Mouse (Mus musculus) thymus, adult 2 months (tissue): ENCODE data around the gene Ern2. TPM values are rescaled to one million over a fixed set of nuclear protein-coding genes. Genes with fewer than 3 reads are reported as not detected.

ENCODE experiments used
- DNase-seq: peaks from one replicate; pipeline ENCODE4 v3.0.0; 2021
- H3K27ac ChIP-seq: fragments of 200-500 bp; 2 replicates; pipeline ENCODE4 v1.5.1; 2012; ENCODE audit warnings: low read length, control low read depth; ENCODE audit not compliant: control insufficient read depth, insufficient read depth
- H3K27me3 ChIP-seq: fragments of 200-500 bp; 2 replicates; pipeline ENCODE4 v1.6.1; 2012; ENCODE audit warnings: mild to moderate bottlenecking, low read length, moderate library complexity, mixed read lengths; ENCODE audit not compliant: control insufficient read depth, insufficient read depth
- H3K36me3 ChIP-seq: fragments of 200-500 bp; 2 replicates; pipeline ENCODE4 v1.6.1; 2012; ENCODE audit warnings: mild to moderate bottlenecking, low read length, moderate library complexity; ENCODE audit not compliant: control insufficient read depth, insufficient read depth
- H3K4me1 ChIP-seq: fragments of 200-500 bp; replicated peaks from 2 replicates; pipeline ENCODE4 v1.6.1; 2012; ENCODE audit warnings: low read length; ENCODE audit not compliant: control insufficient read depth, insufficient read depth
- H3K4me3 ChIP-seq: fragments of 200-500 bp; 2 replicates; pipeline ENCODE4 v1.5.1; 2012; ENCODE audit warnings: mild to moderate bottlenecking, low read length, control low read depth, moderate library complexity; ENCODE audit not compliant: control insufficient read depth, insufficient read depth
- CTCF ChIP-seq: fragments of 200-500 bp; IDR thresholded peaks from 2 replicates; pipeline ENCODE4 v1.5.1; 2012; ENCODE audit warnings: mild to moderate bottlenecking, control low read depth, low read length, moderate library complexity, borderline replicate concordance; ENCODE audit not compliant: control insufficient read depth, poor library complexity, insufficient read depth; ENCODE audit errors: extremely low read depth
- POLR2A ChIP-seq: fragments of 200-500 bp; IDR thresholded peaks from 2 replicates; pipeline ENCODE4 v1.6.1; 2012; ENCODE audit warnings: mild to moderate bottlenecking, low read length, control low read depth, moderate library complexity; ENCODE audit not compliant: control insufficient read depth, poor library complexity, insufficient read depth; ENCODE audit errors: extremely low read depth
- whole genome bisulfite sequencing: fragments of 180-500 bp; shearing (Covaris S2); methylation state at CpG from one replicate; pipeline ENCODE4 v1.1.7; 2018; 5-methylcytosine and 5-hydroxymethylcytosine counted together
- polyA plus RNA-seq: library from polyadenylated mRNA; depleted of rRNA; stranded (reverse); fragments of >200 nt; gene quantifications from 2 replicates; pipeline ENCODE4 v1.2.3, GENCODE M21; 2012

Ern2 gene
- polyA plus RNA-seq, 1 experiment, result 0.11 TPM

GRCm38 (mm10) chr7:122191097-122191496 is 5.1 kb upstream of the Ern2 start:
- Histone ChIP-seq H3K4me3 (no peak overlapping the region), H3K4me1 (no peaks in the 10 kb centered on the region), H3K27ac (no peak overlapping the region), H3K27me3 (no peaks in the 10 kb centered on the region), H3K36me3 (no peaks in the 10 kb centered on the region)
- DNase-seq, result no peak
- no peak for TF ChIP-seq CTCF
- TF ChIP-seq POLR2A, result no peak
- WGBS, result 85% methylated on average over 10 of the region's 10 CpGs

GRCm38 (mm10) chr7:122189484-122189883 is 3.5 kb upstream of the Ern2 start:
- Histone ChIP-seq H3K4me1 (no peaks in the 10 kb centered on the region), H3K27ac (no peak overlapping the region), H3K4me3 (no peak overlapping the region), H3K27me3 (no peaks in the 10 kb centered on the region), H3K36me3 (no peaks in the 10 kb centered on the region)
- WGBS, result 53% methylated on average over 7 of the region's 7 CpGs
- DNase-seq, result peak; percentile 55
- TF ChIP-seq POLR2A (no peak), CTCF (peak; percentile 57; the same call in 1 of the 2 replicates)

- no peak for TF ChIP-seq CTCF
- TF ChIP-seq POLR2A, result no peak
- Histone ChIP-seq H3K4me1 (no peaks in the 10 kb centered on the region), H3K27me3 (no peaks in the 10 kb centered on the region), H3K27ac (no peak overlapping the region), H3K36me3 (no peaks in the 10 kb centered on the region), H3K4me3 (no peak overlapping the region)
- no peak for DNase-seq
- 67% methylated on average over 5 of the region's 5 CpGs for WGBS
These were observed 1.4 kb downstream of the Ern2 start for GRCm38 (mm10) chr7:122184569-122184968.

GRCm38 (mm10) chr7:122180720-122181119 is 5.3 kb downstream of the Ern2 start:
- Histone ChIP-seq H3K27me3 (no peaks in the 10 kb centered on the region), H3K4me1 (no peaks in the 10 kb centered on the region), H3K4me3 (no peak overlapping the region), H3K27ac (no peak overlapping the region), H3K36me3 (no peaks in the 10 kb centered on the region)
- 91% methylated on average over 7 of the region's 7 CpGs for WGBS
- no peak for DNase-seq
- TF ChIP-seq CTCF, result no peak
- no peak for TF ChIP-seq POLR2A

GRCm38 (mm10) chr7:122171613-122172012 is 14.4 kb downstream of the Ern2 start:
- Histone ChIP-seq H3K4me3 (no peak overlapping the region), H3K36me3 (peaks cover 30% of the 10 kb centered on the region), H3K27ac (no peak overlapping the region), H3K27me3 (no peaks in the 10 kb centered on the region), H3K4me1 (no peaks in the 10 kb centered on the region)
- 64% methylated on average over 10 of the region's 10 CpGs for WGBS
- TF ChIP-seq CTCF, result no peak
- TF ChIP-seq POLR2A, result no peak
- no peak for DNase-seq

GRCm38 (mm10) chr7:122170705-122171104 is 15.3 kb downstream of the Ern2 start:
- WGBS, result 97% methylated on average over 6 of the region's 6 CpGs
- Histone ChIP-seq H3K4me1 (no peaks in the 10 kb centered on the region), H3K36me3 (peaks cover 36% of the 10 kb centered on the region), H3K27ac (no peak overlapping the region), H3K27me3 (no peaks in the 10 kb centered on the region), H3K4me3 (no peak overlapping the region)
- DNase-seq, result no peak
- no peak for TF ChIP-seq POLR2A
- no peak for TF ChIP-seq CTCF

GRCm38 (mm10) chr7:122167203-122167602 is 18.8 kb downstream of the Ern2 start:
- Histone ChIP-seq H3K27ac (no peak overlapping the region), H3K4me3 (no peak overlapping the region), H3K36me3 (peaks cover 48% of the 10 kb centered on the region), H3K27me3 (no peaks in the 10 kb centered on the region), H3K4me1 (no peaks in the 10 kb centered on the region)
- 96% methylated on average over 7 of the region's 7 CpGs for WGBS
- DNase-seq, result no peak
- TF ChIP-seq POLR2A, result no peak
- TF ChIP-seq CTCF, result no peak
